Mouse (Mus musculus) adrenal gland, postnatal 36 days (tissue): ENCODE measurements around the gene Myo7a. TPM values are rescaled to one million over a fixed set of nuclear protein-coding genes. Genes with fewer than 3 reads are reported as not detected.

Source experiments
- DNase-seq, 2 experiments: peaks; one replicate each; pipeline ENCODE4 v3.0.0; 2021; ENCODE audit warnings: mixed read lengths in 1 of 2
- total RNA-seq, 2 experiments: library from RNA; stranded (reverse); gene quantifications; 2 replicates each; pipeline ENCODE4 v1.2.3; 2021

The Myo7a gene
- total RNA-seq, 2 experiments from 2014 or later, result 102 to 124 TPM

- peak; percentile 81 to 85 for DNase-seq
Observed at GRCm38 (mm10) chr7:98103002-98103941, 16.1 kb downstream of the Myo7a start.

DNA sequence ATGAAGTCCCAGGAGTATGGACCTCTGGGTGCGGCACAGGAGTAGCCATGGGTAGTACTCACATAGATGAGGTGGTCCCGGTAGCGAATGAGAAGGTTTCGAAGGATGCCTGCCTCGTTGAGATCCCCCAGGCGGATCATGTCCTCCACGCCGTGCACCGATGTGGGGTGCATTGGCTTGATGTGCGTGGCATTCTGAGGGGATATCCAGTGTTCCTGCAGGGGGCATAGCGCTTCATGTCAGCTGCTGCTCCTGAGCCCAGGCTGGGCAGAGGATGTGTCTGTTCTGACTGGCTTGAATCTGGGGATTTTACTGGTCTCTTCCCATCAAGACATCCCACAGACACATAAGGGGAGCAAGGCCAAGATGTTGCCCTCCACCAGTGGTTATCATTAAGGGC, 16.8 kb downstream of the Myo7a start:
- DNase-seq, result no peak

DNA sequence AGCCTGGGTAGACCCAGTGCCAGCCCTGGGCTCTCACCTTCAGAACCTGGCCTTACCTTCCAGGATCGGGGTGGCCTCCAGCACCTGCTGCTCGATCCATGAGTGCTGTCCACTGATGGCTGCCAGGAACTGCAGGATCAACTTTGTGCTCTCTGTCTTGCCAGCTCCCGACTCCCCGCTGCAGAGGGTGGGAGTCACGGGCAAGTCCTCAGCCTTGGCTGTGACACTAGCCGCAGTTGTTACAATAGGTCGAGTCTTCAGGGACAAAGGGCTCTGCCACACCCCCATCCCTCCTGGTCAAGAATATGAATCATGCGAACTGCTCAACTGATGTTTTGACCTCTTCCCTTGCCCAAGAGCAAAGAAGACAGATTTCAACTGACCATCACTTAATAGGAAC, 21.8 kb downstream of the Myo7a start:
- DNase-seq, result no peak

DNA sequence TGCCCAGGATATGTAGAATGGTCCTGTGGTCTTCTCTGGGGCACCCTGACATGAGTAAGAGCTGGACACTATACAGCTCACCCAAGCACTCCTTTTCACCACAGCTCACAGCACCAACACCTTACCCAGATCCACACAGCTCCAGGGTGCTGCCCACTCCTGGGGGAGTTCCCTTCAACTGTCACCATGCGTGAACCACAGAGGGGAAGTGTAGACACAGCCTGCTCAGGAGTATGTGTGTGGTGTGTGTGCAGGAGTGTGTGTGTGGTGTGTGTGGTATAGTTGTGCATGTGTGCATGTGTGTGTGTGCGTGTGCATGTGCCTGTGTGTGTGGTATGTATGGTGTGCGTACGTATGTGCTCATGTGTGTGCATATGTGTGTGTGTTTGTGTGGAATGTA, 23.5 kb downstream of the Myo7a start:
- no peak for DNase-seq

GRCm38 (mm10) chr7:98086346-98086745, 33.0 kb downstream of the Myo7a start:
- DNase-seq, result no peak

- no peak for DNase-seq
Observed at GRCm38 (mm10) chr7:98085314-98085713, 34.0 kb downstream of the Myo7a start.

- peak in 1 of 2 experiments; percentile 32 for DNase-seq
Observed at GRCm38 (mm10) chr7:98084541-98085293, 34.6 kb downstream of the Myo7a start.

- DNase-seq, result no peak
Observed at GRCm38 (mm10) chr7:98082376-98082775, 36.9 kb downstream of the Myo7a start.

DNA sequence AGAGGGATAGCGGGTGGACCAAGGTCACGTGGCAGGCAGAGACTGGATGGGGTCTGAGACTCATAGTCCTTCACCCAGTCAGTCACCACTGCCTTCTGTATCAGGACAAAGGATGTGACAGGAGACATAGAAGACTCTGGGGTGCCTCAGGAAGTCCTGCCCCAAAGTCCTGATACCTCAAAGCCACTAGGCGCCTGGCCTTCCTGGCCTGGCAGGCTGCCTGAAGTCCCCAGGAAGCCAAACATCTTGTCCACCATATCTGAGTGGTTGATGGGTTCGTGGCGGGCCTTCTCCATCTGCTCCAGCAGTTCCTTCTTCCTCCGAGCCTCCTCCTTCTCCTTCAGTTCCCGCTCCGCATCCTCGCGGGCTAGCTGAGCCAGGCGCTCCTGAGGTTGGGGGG, 41.9 kb downstream of the Myo7a start:
- no peak for DNase-seq

GRCm38 (mm10) chr7:98071620-98072019, 47.7 kb downstream of the Myo7a start:
- peak; percentile 91 to 93 for DNase-seq

DNA sequence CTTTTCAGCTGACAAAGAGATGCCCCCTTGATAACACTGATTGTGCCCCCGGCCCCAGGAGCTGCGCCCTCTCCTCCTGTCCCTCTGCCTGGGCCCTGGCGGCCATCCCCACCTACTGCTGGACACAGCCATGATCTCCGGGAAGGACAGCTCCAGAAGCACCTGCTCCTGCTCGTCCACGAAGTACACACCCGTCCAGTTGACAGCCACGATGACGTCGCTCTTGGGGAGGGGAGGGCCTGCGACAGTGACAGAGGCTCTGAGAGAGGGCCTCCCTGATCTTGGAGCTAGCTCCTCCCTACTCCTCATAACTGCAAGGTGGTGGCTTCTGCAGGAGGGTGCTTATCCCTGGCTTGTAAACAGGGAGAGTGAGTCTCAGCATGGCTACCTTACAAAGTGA, 53.1 kb downstream of the Myo7a start:
- no peak for DNase-seq

DNA sequence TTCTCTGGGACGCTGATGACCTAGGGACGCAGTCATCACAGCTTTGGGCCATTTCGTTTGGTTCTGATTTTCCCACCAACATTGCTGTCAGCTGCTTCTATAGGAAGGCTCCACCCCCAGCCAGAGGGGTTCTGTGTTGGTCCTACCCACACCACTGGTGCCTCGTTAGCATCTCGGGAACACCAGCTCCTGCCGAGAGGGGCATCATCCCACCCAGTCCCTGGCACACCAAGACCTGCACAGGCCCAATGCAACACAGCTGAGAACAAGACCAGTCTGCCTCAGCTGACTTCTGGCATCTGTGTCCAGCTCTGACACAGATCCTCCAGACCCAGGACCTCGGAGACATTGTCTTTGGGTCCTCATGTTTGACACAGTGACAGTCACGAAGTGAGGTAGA, 64.4 kb downstream of the Myo7a start:
- no peak for DNase-seq

- DNase-seq, result no peak
Observed at GRCm38 (mm10) chr7:98054461-98054860, 64.9 kb downstream of the Myo7a start.

GRCm38 (mm10) chr7:98051980-98052379, 67.3 kb downstream of the Myo7a start:
- peak; percentile 72 to 84 for DNase-seq

GRCm38 (mm10) chr7:98048101-98048824, 71.1 kb downstream of the Myo7a start:
- no peak for DNase-seq

GRCm38 (mm10) chr7:98002617-98003016, 116.7 kb downstream of the Myo7a start:
- no peak for DNase-seq

Other genes starting within 250 kb of the Myo7a start
- gene Gdpd4, start 199.6 kb downstream of the Myo7a start, total RNA-seq, result not detected
- 1 to 10 TPM in 1 of 2 experiments, under 1 TPM in 1; 0.20 to 3.1 TPM for gene Omp, start 26.0 kb upstream of the Myo7a start, total RNA-seq
- 1 to 10 TPM; 3.7 to 7.0 TPM for gene Capn5, start 58.8 kb upstream of the Myo7a start, total RNA-seq
- gene B3gnt6, start 80.0 kb upstream of the Myo7a start, total RNA-seq, result 1 to 10 TPM in 1 of 2 experiments, under 1 TPM in 1; 0.20 to 3.2 TPM
- gene Acer3, start 201.7 kb upstream of the Myo7a start, total RNA-seq, result 10 to 100 TPM; 12.9 to 17.3 TPM
- 10 to 100 TPM; 19.8 to 23.4 TPM for gene Tsku, start 241.8 kb upstream of the Myo7a start, total RNA-seq